Mouse (Mus musculus) retina, adult 2 months (tissue): ENCODE measurements around the gene Eef1akmt4.
"Not testable (repeated sequence)": the region's sequence is repeated elsewhere in the genome, so short reads cannot be mapped to it uniquely, and the experiment has no call there.

ENCODE experiments used
- DNase-seq: peaks from one replicate; pipeline ENCODE4 v3.0.0-alpha.2; 2012; ENCODE audit warnings: low read depth, low spot score

Gene Eef1akmt4

GRCm38 (mm10) chr16:20623211-20623610, 11.8 kb downstream of the Eef1akmt4 start:
- no peak for DNase-seq

DNA sequence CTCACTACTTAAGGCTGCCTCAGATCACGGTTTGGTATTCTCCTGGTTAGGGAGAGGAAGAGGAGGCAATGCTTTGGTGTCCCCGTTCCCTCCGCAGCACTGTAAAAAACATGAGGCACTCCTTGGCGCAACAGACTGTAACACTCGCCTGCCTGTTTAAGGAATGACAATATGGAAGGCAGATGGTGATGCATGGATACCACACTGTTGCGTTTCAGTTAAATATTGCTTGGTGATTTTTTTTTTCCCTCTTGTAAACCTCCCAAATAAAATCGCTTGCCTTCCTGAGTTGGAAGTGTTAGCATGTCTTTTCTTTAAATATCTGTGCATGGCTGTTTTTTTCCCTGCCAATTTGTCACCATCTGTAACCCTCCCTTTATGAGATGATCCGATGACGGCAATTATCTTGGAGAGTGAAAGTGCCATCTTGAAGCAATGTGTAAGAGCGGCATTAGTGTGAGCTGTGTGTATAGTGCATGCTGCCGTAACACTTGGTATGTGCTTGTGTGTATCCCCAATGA, 17.5 kb downstream of the Eef1akmt4 start:
- no peak for DNase-seq

GRCm38 (mm10) chr16:20629731-20630634, 18.6 kb downstream of the Eef1akmt4 start, which contains the start of gene Ece2:
Gene Ece2, plus strand, starts transcription at chr16:20629828.
- no peak for DNase-seq

GRCm38 (mm10) chr16:20637410-20637809, 26.0 kb downstream of the Eef1akmt4 start:
- DNase-seq, result no peak

GRCm38 (mm10) chr16:20638367-20638766, 27.0 kb downstream of the Eef1akmt4 start:
- no peak for DNase-seq

- no peak for DNase-seq
Observed at GRCm38 (mm10) chr16:20642161-20642560, 30.8 kb downstream of the Eef1akmt4 start.

- DNase-seq, result no peak
Observed at GRCm38 (mm10) chr16:20643911-20644310, 32.5 kb downstream of the Eef1akmt4 start.

DNA sequence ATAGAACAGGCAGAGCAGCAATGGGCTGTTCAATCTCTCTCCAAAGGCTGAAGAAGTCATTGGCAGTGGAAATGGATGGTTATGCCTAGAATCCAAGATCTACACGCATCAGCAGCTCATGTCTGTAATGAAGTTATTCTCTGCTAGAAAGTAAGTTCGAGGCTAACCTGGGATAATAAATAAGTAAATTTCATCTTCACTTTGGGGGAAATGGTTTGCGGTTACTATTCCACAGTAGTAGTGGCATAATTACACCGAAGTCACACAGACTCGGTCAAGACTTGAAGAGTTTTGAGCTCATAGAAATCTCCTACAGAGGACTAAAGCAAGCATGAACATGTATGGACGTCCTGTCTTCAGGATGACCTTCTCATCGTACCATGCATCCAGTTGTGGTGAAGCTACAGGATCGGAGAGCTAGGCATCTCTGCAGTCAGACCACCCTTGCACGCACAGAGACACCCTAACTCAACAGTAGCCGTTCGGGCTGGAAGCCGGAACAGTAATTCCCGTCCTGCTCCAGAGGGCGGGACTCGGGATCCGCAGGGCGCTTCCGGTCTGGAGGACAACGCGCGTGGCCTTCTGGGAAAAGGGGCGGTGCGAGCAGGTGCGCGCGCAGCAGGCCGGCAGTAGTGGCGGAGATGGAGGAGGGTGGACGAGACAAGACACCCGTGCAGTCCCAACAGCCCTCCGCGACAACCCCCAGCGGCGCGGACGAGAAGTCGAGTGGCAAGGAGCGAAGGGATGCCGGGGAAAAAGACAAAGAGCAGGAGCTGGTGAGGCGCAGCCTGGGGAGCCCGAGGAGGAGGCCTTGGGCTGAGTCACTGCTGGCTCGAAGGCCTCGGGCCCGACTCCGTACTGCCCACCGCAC, 39.9 kb downstream of the Eef1akmt4 start, which contains the start of gene Psmd2:
Gene Psmd2 (plus strand): TSS at position 577 of the 871 bp plus-strand sequence.
- peak; percentile 85 for DNase-seq

GRCm38 (mm10) chr16:20651947-20652310, 40.5 kb downstream of the Eef1akmt4 start:
- no peak for DNase-seq

DNA sequence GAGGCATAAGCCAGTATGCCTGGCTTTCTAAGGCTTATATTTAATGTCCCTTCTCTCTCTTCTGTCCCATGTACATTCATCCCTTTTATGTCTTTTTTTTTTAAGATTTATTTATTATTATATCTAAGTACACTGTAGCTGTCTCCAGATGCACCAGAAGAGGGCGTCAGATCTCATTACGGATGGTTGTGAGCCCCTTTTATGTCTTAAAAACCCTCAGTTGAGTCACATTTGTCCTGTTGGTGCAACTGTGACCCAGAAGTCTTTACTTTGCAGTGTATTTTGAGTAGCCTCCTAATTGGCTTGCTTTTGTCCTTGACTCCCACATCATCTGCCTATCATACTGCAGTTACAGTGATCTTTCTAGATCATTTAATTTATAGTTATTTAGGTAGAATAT, 41.9 kb downstream of the Eef1akmt4 start:
- no peak for DNase-seq

GRCm38 (mm10) chr16:20657661-20658060, 46.3 kb downstream of the Eef1akmt4 start:
- no peak for DNase-seq

GRCm38 (mm10) chr16:20668013-20668412, 56.6 kb downstream of the Eef1akmt4 start, which contains the start of gene Eif4g1:
Gene Eif4g1, plus strand, starts transcription at chr16:20668313.
- not testable (repeated sequence) for DNase-seq
